Mouse (Mus musculus) neural tube, embryonic 14.5 days (tissue): Measurements from ENCODE around the gene Prkn. TPM values are rescaled to one million over a fixed set of nuclear protein-coding genes. Genes with fewer than 3 reads are reported as not detected.

ENCODE experiments used
- ATAC-seq: fragments of 200-750 bp; cut with Nextera tagmentation; 2 replicates; pipeline ENCODE4 v1.8.0; 2017; ENCODE audit warnings: low read depth, mild to moderate bottlenecking, moderate TSS enrichment, moderate library complexity
- H3K27ac ChIP-seq: fragments of 300-500 bp; sonication (generic); 2 replicates; pipeline ENCODE4 v1.5.1; 2014; ENCODE audit warnings: low read depth, mild to moderate bottlenecking, control low read depth, low read length, moderate library complexity, mixed read lengths
- H3K27me3 ChIP-seq: fragments of 300-500 bp; sonication (generic); 2 replicates; pipeline ENCODE4 v1.6.1; 2014; ENCODE audit warnings: low read length; ENCODE audit not compliant: control insufficient read depth, insufficient read depth
- H3K36me3 ChIP-seq: fragments of 300-500 bp; sonication (generic); 2 replicates; pipeline ENCODE4 v1.6.1; 2014; ENCODE audit warnings: low read length, mixed read lengths; ENCODE audit not compliant: control insufficient read depth, insufficient read depth
- H3K4me1 ChIP-seq: fragments of 300-500 bp; sonication (generic); 2 replicates; pipeline ENCODE4 v1.6.1; 2014; ENCODE audit warnings: low read length; ENCODE audit not compliant: control insufficient read depth, insufficient read depth
- H3K4me2 ChIP-seq: fragments of 300-500 bp; sonication (generic); 2 replicates; pipeline ENCODE4 v1.6.1; 2014; ENCODE audit warnings: mild to moderate bottlenecking, low read depth, low read length, control low read depth
- H3K4me3 ChIP-seq: fragments of 300-500 bp; sonication (generic); 2 replicates; pipeline ENCODE4 v1.5.1; 2014; ENCODE audit warnings: low read depth, low read length, control low read depth, mixed read lengths
- H3K9ac ChIP-seq: fragments of 300-500 bp; sonication (generic); replicated peaks from 2 replicates; pipeline ENCODE4 v1.6.1; 2014; ENCODE audit warnings: low read depth, mild to moderate bottlenecking, control low read depth, low read length, mixed read lengths
- H3K9me3 ChIP-seq: fragments of 300-500 bp; sonication (generic); 2 replicates; pipeline ENCODE4 v1.6.1; 2016; ENCODE audit warnings: low read length; ENCODE audit not compliant: control insufficient read depth
- WGBS: fragments of 180-500 bp; shearing (Covaris S2); extraction: QIAGEN DNeasy Blood & Tissue Kit; methylation state at CpG from one replicate; pipeline ENCODE4 v1.1.7; 2014; 5-methylcytosine and 5-hydroxymethylcytosine counted together
- polyA plus RNA-seq: library from polyadenylated mRNA; unstranded; fragments of >200 nt; fragmentation: Nextera tagmentation; extraction: Ambion mirVana; gene quantifications from 2 replicates; pipeline ENCODE4 v1.2.1, GENCODE M21; 2014

Gene Prkn
- polyA plus RNA-seq, 1 experiment from 2014 or later: 7.3 TPM

- Histone ChIP-seq H3K36me3 (no peaks in the 10 kb centered on the region), H3K4me2 (no peak overlapping the region), H3K9ac (no peak overlapping the region), H3K9me3 (no peaks in the 10 kb centered on the region), H3K4me1 (no peaks in the 10 kb centered on the region), H3K27ac (no peak overlapping the region), H3K27me3 (no peaks in the 10 kb centered on the region), H3K4me3 (no peak overlapping the region)
- ATAC-seq: no peak
- WGBS: 87% methylated on average over 9 of the region's 9 CpGs
These were observed 1254.8 kb downstream of the Prkn start for GRCm38 (mm10) chr17:12094827-12095590.

- no peak overlapping the region for H3K4me2 ChIP-seq
- no peak for ATAC-seq
- no peak overlapping the region for H3K27ac ChIP-seq
- no peak overlapping the region for H3K9ac ChIP-seq
- H3K4me3 ChIP-seq: no peak overlapping the region
- H3K36me3 ChIP-seq: no peaks in the 10 kb centered on the region
- peaks cover 2% of the 10 kb centered on the region; the same call in 1 of the 2 replicates for H3K9me3 ChIP-seq
- no peaks in the 10 kb centered on the region for H3K27me3 ChIP-seq
- H3K4me1 ChIP-seq: no peaks in the 10 kb centered on the region
These were observed 1259.2 kb downstream of the Prkn start for GRCm38 (mm10) chr17:12099415-12099814.

- WGBS: 95% methylated on average over 10 of the region's 10 CpGs
- Histone ChIP-seq H3K27ac (no peak overlapping the region), H3K36me3 (no peaks in the 10 kb centered on the region), H3K27me3 (no peaks in the 10 kb centered on the region), H3K4me3 (no peak overlapping the region), H3K4me1 (no peaks in the 10 kb centered on the region), H3K9ac (no peak overlapping the region), H3K4me2 (no peak overlapping the region), H3K9me3 (peaks cover 2% of the 10 kb centered on the region; the same call in 1 of the 2 replicates)
- ATAC-seq: no peak
These were observed 1262.1 kb downstream of the Prkn start for GRCm38 (mm10) chr17:12102326-12102725.

- H3K9me3 ChIP-seq: peaks cover 2% of the 10 kb centered on the region; the same call in 1 of the 2 replicates
- H3K27me3 ChIP-seq: no peaks in the 10 kb centered on the region
- WGBS: 80% methylated on average over 6 of the region's 6 CpGs
- H3K36me3 ChIP-seq: no peaks in the 10 kb centered on the region
- H3K4me1 ChIP-seq: no peaks in the 10 kb centered on the region
- no peak overlapping the region for H3K4me2 ChIP-seq
- H3K4me3 ChIP-seq: no peak overlapping the region
- H3K9ac ChIP-seq: no peak overlapping the region
- ATAC-seq: no peak
- no peak overlapping the region for H3K27ac ChIP-seq
These were observed 1263.6 kb downstream of the Prkn start for GRCm38 (mm10) chr17:12103781-12104180.

- Histone ChIP-seq H3K4me2 (no peak overlapping the region), H3K27me3 (no peaks in the 10 kb centered on the region), H3K36me3 (no peaks in the 10 kb centered on the region), H3K4me3 (no peak overlapping the region), H3K4me1 (no peaks in the 10 kb centered on the region), H3K9me3 (peaks cover 2% of the 10 kb centered on the region; the same call in 1 of the 2 replicates), H3K27ac (no peak overlapping the region), H3K9ac (no peak overlapping the region)
- 89% methylated on average over 7 of the region's 7 CpGs for WGBS
- no peak for ATAC-seq
These were observed 1264.1 kb downstream of the Prkn start for GRCm38 (mm10) chr17:12104245-12104644.

- peaks cover 2% of the 10 kb centered on the region; the same call in 1 of the 2 replicates for H3K9me3 ChIP-seq
- no peak for ATAC-seq
- no peaks in the 10 kb centered on the region for H3K4me1 ChIP-seq
- no peak overlapping the region for H3K4me3 ChIP-seq
- H3K27me3 ChIP-seq: no peaks in the 10 kb centered on the region
- 94% methylated on average over 6 of the region's 6 CpGs for WGBS
- no peak overlapping the region for H3K4me2 ChIP-seq
- no peak overlapping the region for H3K27ac ChIP-seq
- no peak overlapping the region for H3K9ac ChIP-seq
- H3K36me3 ChIP-seq: no peaks in the 10 kb centered on the region
These were observed 1264.5 kb downstream of the Prkn start for GRCm38 (mm10) chr17:12104690-12105089.

- Histone ChIP-seq H3K27ac (no peak overlapping the region), H3K9me3 (no peaks in the 10 kb centered on the region), H3K4me3 (no peak overlapping the region), H3K4me2 (no peak overlapping the region), H3K36me3 (no peaks in the 10 kb centered on the region), H3K27me3 (no peaks in the 10 kb centered on the region), H3K9ac (no peak overlapping the region), H3K4me1 (no peaks in the 10 kb centered on the region)
- 38% methylated on average over 4 of the region's 4 CpGs for WGBS
- no peak for ATAC-seq
These were observed 1266.1 kb downstream of the Prkn start for GRCm38 (mm10) chr17:12106255-12106654.

Other genes with a start within 250 kb of the Prkn start
- gene Pacrg, start 73 bp upstream of the Prkn start, polyA plus RNA-seq: 14.3 and 18.4 TPM in 2 replicates